Mouse (Mus musculus) MEL (cell line): Measurements from ENCODE around the gene 1600014C10Rik. TPM values are rescaled to one million over a fixed set of nuclear protein-coding genes. Genes with fewer than 3 reads are reported as not detected.

Experiments used
- DNase-seq: peaks from one replicate; pipeline ENCODE4 v3.0.0; 2011; ENCODE audit warnings: low read depth, low spot score
- H3K27ac ChIP-seq: 2 replicates; pipeline ENCODE4 v1.5.1; 2012; ENCODE audit warnings: low read depth, mild to moderate bottlenecking, control low read depth, low read length, moderate library complexity; ENCODE audit not compliant: control insufficient read depth
- H3K27me3 ChIP-seq, 2 experiments: fragments of 150-350 bp in 1 of 2; sonication (generic) in 1 of 2; 2 replicates each; pipeline ENCODE4 v1.6.1; 2012; ENCODE audit warnings: low read length in 2 of 2, mild to moderate bottlenecking in 2 of 2, improper control_type of control experiment in 1 of 2, moderate library complexity in 1 of 2; ENCODE audit not compliant: insufficient read depth in 2 of 2, control insufficient read depth in 1 of 2
- H3K36me3 ChIP-seq, 2 experiments: 2 replicates each; pipeline ENCODE4 v1.6.1; 2012 to 2014; ENCODE audit warnings: low read length in 2 of 2, improper control_type of control experiment in 1 of 2, inconsistent platforms in 1 of 2, mild to moderate bottlenecking in 1 of 2; ENCODE audit not compliant: insufficient read depth in 2 of 2, control insufficient read depth in 1 of 2
- H3K4me1 ChIP-seq, 2 experiments: fragments of 150-350 bp in 1 of 2; sonication (generic) in 1 of 2; 2 replicates each; pipeline ENCODE4 v1.6.1; 2012; ENCODE audit warnings: low read length in 2 of 2, improper control_type of control experiment in 1 of 2, mild to moderate bottlenecking in 1 of 2; ENCODE audit not compliant: insufficient read depth in 2 of 2, control insufficient read depth in 1 of 2
- H3K4me3 ChIP-seq, 2 experiments: fragments of 150-350 bp in 1 of 2; sonication (generic) in 1 of 2; 2 replicates each; pipeline ENCODE4 v1.5.1; 2012; ENCODE audit warnings: low read depth in 2 of 2, low read length in 2 of 2, mild to moderate bottlenecking in 2 of 2, moderate library complexity in 2 of 2, control low read depth in 1 of 2, improper control_type of control experiment in 1 of 2; ENCODE audit not compliant: control insufficient read depth in 1 of 2, insufficient read depth in 1 of 2
- H3K79me2 ChIP-seq: 2 replicates; pipeline ENCODE4 v1.6.1; 2012; ENCODE audit warnings: mild to moderate bottlenecking, low read length, moderate library complexity; ENCODE audit not compliant: control insufficient read depth, poor library complexity, insufficient read depth
- H3K9ac ChIP-seq: 2 replicates; pipeline ENCODE4 v1.6.1; 2012; ENCODE audit warnings: low read depth, mild to moderate bottlenecking, control low read depth, low read length, moderate library complexity; ENCODE audit not compliant: control insufficient read depth, poor library complexity, severe bottlenecking
- H3K9me3 ChIP-seq: fragments of 150-350 bp; sonication (generic); replicated peaks from 2 replicates; pipeline ENCODE4 v1.6.1; 2012; ENCODE audit warnings: mild to moderate bottlenecking, low read length, improper control_type of control experiment, moderate library complexity; ENCODE audit not compliant: insufficient read depth
- CHD2 ChIP-seq: IDR thresholded peaks from 2 replicates; pipeline ENCODE4 v1.6.1; 2011; ENCODE audit warnings: low read length, improper control_type of control experiment
- CTCF ChIP-seq, 3 experiments: IDR thresholded peaks in 2 of 3; conservative IDR thresholded peaks in 1 of 3; 2 replicates each; pipeline ENCODE4 v1.5.1; 2011 to 2012; ENCODE audit warnings: low read length in 3 of 3, low read depth in 2 of 3, mild to moderate bottlenecking in 2 of 3, improper control_type of control experiment in 1 of 3, inconsistent platforms in 1 of 3, mixed read lengths in 1 of 3, moderate library complexity in 1 of 3; ENCODE audit not compliant: control insufficient read depth in 1 of 3, insufficient read depth in 1 of 3, poor library complexity in 1 of 3, severe bottlenecking in 1 of 3
- ELF1 ChIP-seq: IDR thresholded peaks from 2 replicates; pipeline ENCODE4 v1.6.1; 2014; ENCODE audit warnings: low read depth, mild to moderate bottlenecking, inconsistent platforms, low read length, improper control_type of control experiment, moderate library complexity
- EP300 ChIP-seq, 2 experiments: IDR thresholded peaks; 2 replicates each; pipeline ENCODE4 v1.6.1; 2011; ENCODE audit warnings: improper control_type of control experiment in 2 of 2, low read length in 2 of 2, low read depth in 1 of 2, mild to moderate bottlenecking in 1 of 2
- ETS1 ChIP-seq: IDR thresholded peaks from 2 replicates; pipeline ENCODE4 v1.6.1; 2012; ENCODE audit warnings: low read depth, mild to moderate bottlenecking, inconsistent platforms, low read length, improper control_type of control experiment, moderate library complexity
- GATA1 ChIP-seq: IDR thresholded peaks from 2 replicates; pipeline ENCODE4 v1.6.1; 2011; ENCODE audit warnings: low read depth, low read length, improper control_type of control experiment
- HCFC1 ChIP-seq: IDR thresholded peaks from 2 replicates; pipeline ENCODE4 v1.6.1; 2012; ENCODE audit warnings: low read depth, mild to moderate bottlenecking, inconsistent platforms, low read length, improper control_type of control experiment, moderate library complexity
- MAFK ChIP-seq: IDR thresholded peaks from 2 replicates; pipeline ENCODE4 v1.6.1; 2011; ENCODE audit warnings: low read depth, mild to moderate bottlenecking, low read length, improper control_type of control experiment, borderline replicate concordance
- MEF2A ChIP-seq: IDR thresholded peaks from 2 replicates; pipeline ENCODE4 v1.6.1; 2014; ENCODE audit warnings: low read depth, mild to moderate bottlenecking, inconsistent platforms, low read length, improper control_type of control experiment; ENCODE audit not compliant: poor library complexity, insufficient replicate concordance, severe bottlenecking; ENCODE audit errors: extremely low read depth
- MYB ChIP-seq: IDR thresholded peaks from 2 replicates; pipeline ENCODE4 v1.6.1; 2011; ENCODE audit warnings: mild to moderate bottlenecking, low read depth, low read length, improper control_type of control experiment
- POLR2A ChIP-seq, 2 experiments: IDR thresholded peaks; 2 replicates each; pipeline ENCODE4 v1.6.1; 2011 to 2012; ENCODE audit warnings: low read length in 2 of 2, mild to moderate bottlenecking in 2 of 2, control low read depth in 1 of 2, improper control_type of control experiment in 1 of 2, low read depth in 1 of 2, moderate library complexity in 1 of 2; ENCODE audit not compliant: control insufficient read depth in 1 of 2, insufficient read depth in 1 of 2, poor library complexity in 1 of 2
- RAD21 ChIP-seq: IDR thresholded peaks from 2 replicates; pipeline ENCODE4 v1.6.1; 2011; ENCODE audit warnings: mild to moderate bottlenecking, low read depth, low read length, improper control_type of control experiment
- RCOR1 ChIP-seq: IDR thresholded peaks from 2 replicates; pipeline ENCODE4 v1.6.1; 2012; ENCODE audit warnings: low read depth, mild to moderate bottlenecking, inconsistent platforms, low read length, improper control_type of control experiment
- SIN3A ChIP-seq: IDR thresholded peaks from 2 replicates; pipeline ENCODE4 v1.6.1; 2012; ENCODE audit warnings: low read length, improper control_type of control experiment, inconsistent platforms
- SMC3 ChIP-seq: IDR thresholded peaks from 2 replicates; pipeline ENCODE4 v1.6.1; 2011; ENCODE audit warnings: low read depth, low read length, improper control_type of control experiment
- TAL1 ChIP-seq: IDR thresholded peaks from 2 replicates; pipeline ENCODE4 v1.6.1; 2012; ENCODE audit warnings: mild to moderate bottlenecking, inconsistent platforms, low read length, moderate library complexity, mixed read lengths
- TBP ChIP-seq: IDR thresholded peaks from 2 replicates; pipeline ENCODE4 v1.8.0; 2011; ENCODE audit warnings: low read depth, low read length, improper control_type of control experiment
- TCF12 ChIP-seq: IDR thresholded peaks from 2 replicates; pipeline ENCODE4 v1.6.1; 2014; ENCODE audit warnings: low read depth, mild to moderate bottlenecking, inconsistent platforms, low read length, improper control_type of control experiment, moderate library complexity
- polyA plus RNA-seq, 2 experiments: library from polyadenylated mRNA; stranded (reverse) in 1 of 2; unstranded in 1 of 2; fragments of >175 nt in 1 of 2; fragments of >200 nt in 1 of 2; gene quantifications; 2 replicates each; pipeline versions ENCODE4 v1.2.1 to v1.2.4; 2012; ENCODE audit warnings: low replicate concordance in 2 of 2, low read depth in 1 of 2; ENCODE audit not compliant: insufficient read length in 2 of 2, insufficient read depth in 1 of 2, missing spikeins in 1 of 2
- total RNA-seq: library from RNA; depleted of rRNA; stranded (reverse); fragments of 300-350 nt; gene quantifications from 2 replicates; pipeline ENCODE4 v1.2.3, GENCODE M21; 2012

Gene 1600014C10Rik
- total and polyA plus RNA-seq, 3 experiments: 10.2 to 14.7 TPM; not detected in 1

DNA sequence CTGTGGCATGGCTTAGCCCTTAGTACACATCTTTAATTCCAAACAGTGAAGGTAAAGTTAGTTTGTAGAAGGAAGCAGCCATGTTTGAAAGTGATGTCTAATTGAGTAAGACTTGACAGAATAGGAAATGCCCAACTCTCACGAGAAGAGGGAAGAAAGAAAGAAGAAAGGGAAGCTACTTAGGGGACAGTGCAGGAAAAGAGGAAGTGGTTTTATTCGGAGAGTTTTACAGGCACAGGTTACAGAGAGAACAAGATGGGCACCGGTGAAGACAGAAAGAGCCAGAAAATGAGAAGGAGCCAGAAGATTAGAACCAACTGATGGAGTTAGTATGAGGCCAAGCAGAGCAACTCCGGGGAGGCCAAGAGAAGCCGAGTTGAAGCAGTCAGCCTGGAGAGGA, 27.2 kb upstream of the 1600014C10Rik start (continued):
- no peak for TF ChIP-seq TCF12

DNA sequence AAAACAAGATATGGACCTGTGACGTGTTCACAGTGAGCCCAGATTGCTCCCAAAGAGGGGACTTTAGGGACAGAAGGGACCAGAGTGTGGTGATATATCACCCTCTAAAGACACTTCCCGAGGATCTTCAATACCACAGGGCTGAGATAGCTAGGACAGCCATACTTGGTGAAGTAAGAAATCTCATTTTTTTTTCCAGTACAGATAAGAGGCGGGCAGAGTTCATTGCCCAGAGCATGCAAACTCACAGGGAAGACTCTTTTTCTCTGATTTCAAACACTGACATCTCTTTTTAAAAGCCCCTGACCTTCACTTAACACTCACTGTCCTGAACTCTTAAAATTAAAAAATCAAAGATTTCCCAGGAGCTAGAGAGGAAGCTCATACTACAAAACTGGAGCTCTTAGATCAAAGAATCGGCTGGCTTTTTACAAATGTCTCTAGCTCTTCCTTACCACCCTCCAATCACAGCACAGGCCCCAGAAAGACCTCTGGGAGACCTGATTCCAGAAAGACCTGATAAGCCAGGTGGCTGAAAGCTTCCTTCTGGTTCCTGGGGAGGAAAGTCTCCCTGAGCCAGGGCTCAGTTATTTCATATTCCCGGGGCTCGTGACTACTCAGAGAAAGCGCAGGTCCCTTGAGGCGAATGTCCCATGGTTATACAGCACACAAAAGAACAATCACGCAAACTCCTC, 24.1 kb upstream of the 1600014C10Rik start:
- no peak overlapping the region for H3K9ac ChIP-seq
- H3K9me3 ChIP-seq: no peaks in the 10 kb centered on the region
- TF ChIP-seq MYB (no peak), SMC3 (no peak), POLR2A (IDR thresholded peaks at IDR 0.05; ENCODE audit: control insufficient read depth in 1 of 2, insufficient read depth in 1 of 2, low read depth in 1 of 2, low read length in 2 of 2, poor library complexity in 1 of 2) (no peak), ELF1 (no peak)

DNA sequence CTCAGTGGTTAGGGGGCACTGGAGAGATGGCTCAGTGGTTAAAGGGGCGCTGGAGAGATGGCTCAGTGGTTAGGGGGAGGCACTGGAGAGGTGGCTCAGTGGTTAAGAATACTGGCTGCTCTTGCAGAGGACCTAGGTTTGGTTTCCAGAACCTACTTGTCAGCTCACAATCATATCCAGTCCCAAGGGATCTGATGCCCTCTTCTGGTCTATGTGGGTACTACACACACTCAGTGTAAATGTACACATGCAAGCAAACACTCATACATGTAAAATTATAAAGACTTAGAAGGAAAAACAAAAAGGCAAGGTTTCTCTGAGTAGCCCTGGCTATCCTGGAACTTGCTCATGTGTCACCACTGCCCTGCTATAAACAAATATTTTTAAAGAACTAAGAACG, 21.6 kb upstream of the 1600014C10Rik start:
- H3K9me3 ChIP-seq: no peaks in the 10 kb centered on the region
- TF ChIP-seq SMC3 (no peak), TBP (no peak), MEF2A (no peak), MYB (no peak), GATA1 (no peak), MAFK (no peak), RAD21 (peak; percentile 37), SIN3A (no peak), CHD2 (no peak), RCOR1 (no peak), ELF1 (no peak), POLR2A (IDR thresholded peaks at IDR 0.05; ENCODE audit: control insufficient read depth in 1 of 2, insufficient read depth in 1 of 2, low read depth in 1 of 2, low read length in 2 of 2, poor library complexity in 1 of 2) (no peak), EP300 (IDR thresholded peaks at IDR 0.05; ENCODE audit: low read depth in 1 of 2, low read length in 2 of 2) (no peak), TAL1 (no peak), CTCF (IDR thresholded peaks at IDR 0.05 in 2 of 3, conservative IDR thresholded peaks at IDR 0.05 in 1 of 3; ENCODE audit: control insufficient read depth in 1 of 3, insufficient read depth in 1 of 3, low read depth in 2 of 3, low read length in 3 of 3, poor library complexity in 1 of 3, severe bottlenecking in 1 of 3) (peak; percentile 18 to 67 (median 49); a peak in 5 of 6 replicates), ETS1 (no peak), HCFC1 (no peak)
- TF ChIP-seq, all 39 proteins: peak for 2
- peaks cover 0 to 3% of the 10 kb centered on the region in 2 experiments; a peak in 2 of 4 replicates for H3K27me3 ChIP-seq
- H3K4me3 ChIP-seq: no peak overlapping the region
- H3K9ac ChIP-seq: no peak overlapping the region
- H3K27ac ChIP-seq: no peak overlapping the region
- peak; percentile 59 for DNase-seq
- H3K36me3 ChIP-seq: no peaks in the 10 kb centered on the region
- no peaks in the 10 kb centered on the region for H3K79me2 ChIP-seq
- H3K4me1 ChIP-seq: no peaks in the 10 kb centered on the region

More for the DNA sequence above, 24.1 kb upstream of the 1600014C10Rik start:
- H3K4me1 ChIP-seq: peaks cover 0 to 7% of the 10 kb centered on the region in 2 experiments; a peak in 2 of 4 replicates
- peaks cover 0 to 7% of the 10 kb centered on the region in 2 experiments; a peak in 2 of 4 replicates for H3K36me3 ChIP-seq
- DNase-seq: no peak
- H3K4me3 ChIP-seq: no peak overlapping the region
- no peaks in the 10 kb centered on the region for H3K79me2 ChIP-seq
- no peak overlapping the region for H3K27ac ChIP-seq
- no peaks in the 10 kb centered on the region for H3K27me3 ChIP-seq
